Mouse (Mus musculus) thymus, adult 2 months (tissue): ENCODE results near the gene Serpina10.

ENCODE experiments used
- CTCF ChIP-seq: fragments of 200-500 bp; IDR thresholded peaks from 2 replicates; pipeline ENCODE4 v1.5.1; 2012; ENCODE audit warnings: mild to moderate bottlenecking, control low read depth, low read length, moderate library complexity, borderline replicate concordance; ENCODE audit not compliant: control insufficient read depth, poor library complexity, insufficient read depth; ENCODE audit errors: extremely low read depth
- POLR2A ChIP-seq: fragments of 200-500 bp; IDR thresholded peaks from 2 replicates; pipeline ENCODE4 v1.6.1; 2012; ENCODE audit warnings: mild to moderate bottlenecking, low read length, control low read depth, moderate library complexity; ENCODE audit not compliant: control insufficient read depth, poor library complexity, insufficient read depth; ENCODE audit errors: extremely low read depth

DNA sequence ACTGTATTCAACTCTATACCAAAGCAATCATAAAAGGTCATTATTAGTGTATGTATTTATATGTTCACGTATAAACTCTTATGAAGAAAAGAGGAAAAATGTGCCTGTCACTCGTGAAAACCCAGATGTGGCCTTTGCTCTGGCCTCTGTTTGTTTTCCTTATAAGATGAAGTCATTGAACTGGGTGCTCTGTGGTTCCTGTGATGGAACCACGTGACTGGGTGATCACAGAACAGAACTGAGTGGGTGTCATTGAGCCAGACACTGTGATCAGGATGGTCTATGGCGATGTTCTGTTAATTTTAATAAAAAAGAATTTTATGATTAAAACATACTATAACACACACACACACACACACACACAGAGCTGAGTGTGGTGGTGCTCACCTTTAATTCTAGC is 15.5 kb downstream of the Serpina10 start:
- no peak for TF ChIP-seq POLR2A
- no peak for TF ChIP-seq CTCF
